Mouse (Mus musculus): ENCODE measurements around the gene Gm5617. TPM values are rescaled to one million over a fixed set of nuclear protein-coding genes. Genes with fewer than 3 reads are reported as not detected.
"Not testable (repeated sequence)": the region's sequence is repeated elsewhere in the genome, so short reads cannot be mapped to it uniquely, and the experiment has no call there.

The Gm5617 gene
- polyA plus RNA-seq, 1 experiment from 2014 or later, result 36.7 TPM

DNA sequence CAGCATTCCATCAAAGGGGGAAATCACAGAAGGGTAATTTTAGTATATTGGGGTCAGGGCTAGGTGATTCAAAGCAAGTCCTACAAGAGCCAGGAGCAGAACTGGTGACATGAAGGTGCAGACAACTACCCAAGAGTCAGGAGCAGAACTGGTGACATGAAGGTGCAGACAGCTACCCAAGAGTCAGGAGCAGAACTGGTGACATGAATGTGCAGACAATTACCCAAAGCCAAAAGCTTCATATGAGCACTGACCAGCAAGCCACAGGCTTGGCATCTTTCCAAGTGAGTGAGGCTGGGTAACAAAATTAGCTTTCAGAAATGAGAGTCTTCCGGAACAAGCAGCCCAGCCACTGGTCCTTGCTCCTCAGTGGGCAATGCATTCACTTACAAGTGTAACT lies 20.1 kb downstream of the Gm5617 start:
- Histone ChIP-seq H3K9me3 (replicated peaks) (no peaks in the 10 kb centered on the region), H3K4me1 (0 out of 2 replicates have a peak, but pooled peaks cover 3% of the 10 kb centered on the region), H3K27me3 (ENCODE audit: low read depth, poor library complexity, severe bottlenecking) (no peaks in the 10 kb centered on the region), H3K36me3 (no peaks in the 10 kb centered on the region), H3K27ac (replicated peaks) (no peak overlapping the region), H3K4me3 (no peak overlapping the region)
- no peak for DNase-seq (ENCODE audit: low spot score)
- WGBS, result 92% methylated on average over 1 of the region's 1 CpGs

- Histone ChIP-seq H3K27me3 (ENCODE audit: low read depth, poor library complexity, severe bottlenecking) (no peaks in the 10 kb centered on the region), H3K36me3 (no peaks in the 10 kb centered on the region), H3K27ac (replicated peaks) (no peak overlapping the region), H3K4me3 (no peak overlapping the region), H3K4me1 (0 out of 2 replicates have a peak, but pooled peaks cover 3% of the 10 kb centered on the region), H3K9me3 (replicated peaks) (no peaks in the 10 kb centered on the region)
- no peak for DNase-seq (ENCODE audit: low spot score)
- 79% methylated on average over 11 of the region's 11 CpGs for WGBS
These were observed 21.6 kb downstream of the Gm5617 start for GRCm38 (mm10) chr9:48516615-48517371.

DNA sequence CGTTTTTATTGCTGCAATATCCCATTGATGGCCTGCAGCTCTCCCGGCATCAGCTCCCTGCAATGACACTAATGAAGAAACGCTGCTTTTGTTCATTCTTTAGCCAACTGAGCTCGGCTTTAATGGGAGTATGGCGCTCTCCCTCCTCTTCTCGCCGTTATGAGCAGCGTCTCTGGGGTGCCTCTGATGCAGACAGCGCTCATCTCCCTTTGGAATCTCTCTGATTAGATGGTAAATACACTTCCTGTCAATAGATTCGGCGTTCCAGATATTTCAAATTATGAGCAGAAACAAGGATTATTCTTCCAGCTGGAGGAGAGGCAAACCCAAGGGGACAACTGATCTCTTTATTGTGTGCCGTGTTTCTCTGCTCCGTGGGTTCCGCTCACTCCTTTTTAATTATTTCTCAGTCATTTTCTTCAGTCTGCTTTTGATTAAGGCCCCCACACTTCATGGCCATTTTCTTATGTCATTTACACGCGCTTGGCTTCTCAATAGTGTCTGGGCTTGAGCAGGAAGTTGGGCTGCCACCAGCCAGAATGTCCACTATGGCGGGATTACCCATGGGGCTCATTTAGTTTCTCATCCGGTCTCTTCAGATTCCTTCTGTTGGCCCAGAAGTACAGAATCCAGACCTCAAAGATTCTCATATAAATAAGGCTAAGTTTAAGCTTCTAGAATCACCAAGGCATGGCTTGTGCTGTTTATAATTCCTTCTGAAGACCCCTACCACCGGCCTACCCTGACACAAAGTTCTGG lies 22.3 kb downstream of the Gm5617 start:
- DNase-seq (ENCODE audit: low spot score), result no peak

GRCm38 (mm10) chr9:48520405-48520804 lies 25.2 kb downstream of the Gm5617 start:
- 65% methylated on average over 5 of the region's 7 CpGs for WGBS
- not testable (repeated sequence) for H3K4me3 ChIP-seq; H3K27me3 ChIP-seq (ENCODE audit: low read depth, poor library complexity, severe bottlenecking); H3K4me1 ChIP-seq; DNase-seq (ENCODE audit: low spot score); H3K27ac ChIP-seq (replicated peaks); H3K9me3 ChIP-seq (replicated peaks); H3K36me3 ChIP-seq

More for the DNA sequence above, 22.3 kb downstream of the Gm5617 start:
- H3K27me3 ChIP-seq (ENCODE audit: low read depth, poor library complexity, severe bottlenecking), result no peaks in the 10 kb centered on the region
- 80% methylated on average over 19 of the region's 19 CpGs for WGBS
- no peak overlapping the region for H3K4me3 ChIP-seq
- no peaks in the 10 kb centered on the region for H3K9me3 ChIP-seq (replicated peaks)
- no peaks in the 10 kb centered on the region for H3K36me3 ChIP-seq
- 0 out of 2 replicates have a peak, but pooled peaks cover 3% of the 10 kb centered on the region for H3K4me1 ChIP-seq
- H3K27ac ChIP-seq (replicated peaks), result no peak overlapping the region

GRCm38 (mm10) chr9:48525566-48525965 lies 30.3 kb downstream of the Gm5617 start:
- 19% methylated on average over 1 of the region's 1 CpGs for WGBS
- Histone ChIP-seq H3K9me3 (replicated peaks) (no peaks in the 10 kb centered on the region), H3K27me3 (ENCODE audit: low read depth, poor library complexity, severe bottlenecking) (no peaks in the 10 kb centered on the region), H3K4me3 (no peak overlapping the region), H3K36me3 (no peaks in the 10 kb centered on the region), H3K4me1 (no peaks in the 10 kb centered on the region), H3K27ac (replicated peaks) (no peak overlapping the region)
- DNase-seq (ENCODE audit: low spot score), result no peak

DNA sequence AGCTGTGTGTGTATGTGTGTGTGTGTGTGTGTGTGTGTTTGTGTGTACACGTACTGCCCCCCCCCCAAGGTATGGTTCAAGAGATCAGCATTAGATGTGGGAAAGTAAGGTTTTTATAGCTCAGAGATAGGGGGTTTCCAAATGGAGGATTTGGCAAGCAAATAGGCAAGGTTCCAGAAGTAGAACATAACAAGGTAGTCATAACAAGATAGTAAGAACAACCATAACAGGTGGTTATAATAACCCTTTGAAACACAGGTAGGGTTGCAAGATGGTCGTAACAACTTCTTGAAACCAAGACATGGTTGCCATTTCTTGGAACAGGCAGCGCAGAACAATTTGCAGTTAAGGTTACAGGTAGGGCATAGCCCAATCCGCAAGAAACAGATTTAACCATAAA lies 31.3 kb downstream of the Gm5617 start:
- Histone ChIP-seq H3K9me3 (replicated peaks) (no peaks in the 10 kb centered on the region), H3K27ac (replicated peaks) (no peak overlapping the region), H3K4me3 (no peak overlapping the region), H3K27me3 (ENCODE audit: low read depth, poor library complexity, severe bottlenecking) (no peaks in the 10 kb centered on the region), H3K36me3 (no peaks in the 10 kb centered on the region), H3K4me1 (no peaks in the 10 kb centered on the region)
- 92% methylated on average over 4 of the region's 4 CpGs for WGBS
- no peak for DNase-seq (ENCODE audit: low spot score)

DNA sequence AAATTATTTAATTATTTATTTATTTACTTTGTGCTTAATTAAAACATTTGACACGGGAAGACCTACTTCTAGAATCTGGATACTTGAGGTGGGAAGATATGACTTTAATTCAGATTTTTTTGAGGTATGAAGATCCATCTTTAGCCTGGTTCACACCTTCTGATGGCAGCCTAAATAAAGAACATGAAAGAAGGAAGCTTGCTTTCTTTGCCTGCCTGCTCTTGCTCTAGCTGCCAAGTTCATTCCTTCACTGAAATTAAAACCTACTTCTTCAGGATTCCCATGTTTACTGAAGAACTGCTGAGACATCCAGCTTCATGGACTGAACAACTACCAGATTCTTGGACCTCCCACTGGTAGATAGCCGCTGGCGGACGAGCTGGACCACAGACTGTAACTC lies 36.1 kb downstream of the Gm5617 start:
- Histone ChIP-seq H3K9me3 (replicated peaks) (no peaks in the 10 kb centered on the region), H3K36me3 (no peaks in the 10 kb centered on the region), H3K4me1 (no peaks in the 10 kb centered on the region), H3K27ac (replicated peaks) (no peak overlapping the region), H3K27me3 (ENCODE audit: low read depth, poor library complexity, severe bottlenecking) (peaks cover 3% of the 10 kb centered on the region; the same call in 1 of the 2 replicates), H3K4me3 (no peak overlapping the region)
- 85% methylated on average over 4 of the region's 4 CpGs for WGBS
- DNase-seq (ENCODE audit: low spot score), result no peak

DNA sequence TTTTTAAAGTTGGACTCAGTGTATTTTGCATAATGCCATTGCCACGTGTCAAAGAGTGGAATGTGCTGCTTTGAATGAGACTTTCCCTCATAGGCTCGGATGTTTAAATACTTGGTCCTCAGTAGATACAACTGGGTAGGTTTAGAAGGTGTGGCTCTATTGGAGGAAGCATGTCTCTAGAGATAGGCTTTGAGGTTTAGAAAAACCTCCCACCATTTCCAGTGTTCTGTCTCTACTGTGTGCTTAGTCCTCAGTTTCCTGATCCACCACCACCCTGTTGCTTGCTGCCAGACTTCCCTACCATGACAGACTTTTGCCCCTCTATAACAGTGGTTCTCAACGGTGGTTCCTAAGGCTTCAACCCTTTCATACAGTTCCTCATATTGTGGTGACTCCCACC lies 37.0 kb downstream of the Gm5617 start:
- Histone ChIP-seq H3K4me3 (no peak overlapping the region), H3K4me1 (no peaks in the 10 kb centered on the region), H3K36me3 (no peaks in the 10 kb centered on the region), H3K27me3 (ENCODE audit: low read depth, poor library complexity, severe bottlenecking) (peaks cover 10% of the 10 kb centered on the region), H3K9me3 (replicated peaks) (no peaks in the 10 kb centered on the region), H3K27ac (replicated peaks) (no peak overlapping the region)
- 73% methylated on average over 3 of the region's 3 CpGs for WGBS
- no peak for DNase-seq (ENCODE audit: low spot score)

- no peak for DNase-seq (ENCODE audit: low spot score)
- Histone ChIP-seq H3K27ac (replicated peaks) (no peak overlapping the region), H3K4me1 (no peaks in the 10 kb centered on the region), H3K27me3 (ENCODE audit: low read depth, poor library complexity, severe bottlenecking) (peaks cover 14% of the 10 kb centered on the region), H3K4me3 (no peak overlapping the region), H3K36me3 (no peaks in the 10 kb centered on the region), H3K9me3 (replicated peaks) (no peaks in the 10 kb centered on the region)
- WGBS, result 87% methylated on average over 2 of the region's 2 CpGs
These were observed 37.5 kb downstream of the Gm5617 start for GRCm38 (mm10) chr9:48532730-48533129.

GRCm38 (mm10) chr9:48536414-48536813 lies 41.2 kb downstream of the Gm5617 start:
- no peaks in the 10 kb centered on the region for H3K36me3 ChIP-seq
- H3K4me1 ChIP-seq, result peaks cover 11% of the 10 kb centered on the region
- H3K27ac ChIP-seq (replicated peaks), result no peak overlapping the region
- no peak overlapping the region for H3K4me3 ChIP-seq
- DNase-seq (ENCODE audit: low spot score), result no peak
- peaks cover 35% of the 10 kb centered on the region for H3K27me3 ChIP-seq (ENCODE audit: low read depth, poor library complexity, severe bottlenecking)
- WGBS, result 78% methylated on average over 1 of the region's 1 CpGs
- H3K9me3 ChIP-seq (replicated peaks), result peaks cover under 1% of the 10 kb centered on the region; the same call in 1 of the 2 replicates

DNA sequence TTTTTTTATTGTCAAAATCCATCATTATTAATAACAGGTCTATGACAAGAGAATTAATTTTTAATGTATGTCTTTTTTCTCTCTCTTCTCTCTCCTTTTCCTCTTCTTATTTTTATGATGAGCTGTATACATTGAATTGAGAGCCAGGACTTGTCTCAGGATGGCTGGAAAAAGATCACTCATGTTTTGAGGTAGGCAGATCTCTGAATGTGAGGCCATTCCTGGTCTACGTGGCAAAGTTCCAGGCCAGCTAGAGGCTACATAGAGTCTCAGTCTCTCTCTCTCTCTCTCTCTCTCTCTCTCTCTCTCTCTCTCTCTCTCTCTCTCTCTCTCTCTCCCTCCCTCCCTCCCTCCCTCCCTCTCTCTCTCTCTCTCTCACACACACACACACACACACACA lies 42.4 kb downstream of the Gm5617 start:
- H3K4me3 ChIP-seq, result 0 out of 2 replicates have a peak overlapping the region, but pooled peaks have one; percentile 46
- H3K27me3 ChIP-seq (ENCODE audit: low read depth, poor library complexity, severe bottlenecking), result peaks cover 35% of the 10 kb centered on the region
- peaks cover 12% of the 10 kb centered on the region for H3K9me3 ChIP-seq (replicated peaks)
- peaks cover 11% of the 10 kb centered on the region for H3K4me1 ChIP-seq
- H3K27ac ChIP-seq (replicated peaks); H3K36me3 ChIP-seq; DNase-seq (ENCODE audit: low spot score): not testable (repeated sequence)
- 27% methylated on average over 1 of the region's 1 CpGs for WGBS

GRCm38 (mm10) chr9:48538044-48538645 lies 42.9 kb downstream of the Gm5617 start:
- Histone ChIP-seq H3K9me3 (replicated peaks) (peaks cover 14% of the 10 kb centered on the region), H3K36me3 (no peaks in the 10 kb centered on the region), H3K27me3 (ENCODE audit: low read depth, poor library complexity, severe bottlenecking) (peaks cover 35% of the 10 kb centered on the region), H3K4me3 (peak overlapping the region; percentile 46), H3K27ac (replicated peaks) (peak overlapping the region; percentile 42; the same call in 1 of the 2 replicates), H3K4me1 (peaks cover 11% of the 10 kb centered on the region)
- WGBS, result 1% methylated on average over 17 of the region's 17 CpGs
- peak; percentile 33 for DNase-seq (ENCODE audit: low spot score)

Measured in midbrain, embryonic 10.5 days (tissue).